Mouse (Mus musculus) brain, embryonic 14.5 days (tissue): ENCODE data around the gene Rbfox3.

Experiments
- CTCF ChIP-seq: fragments of 200-500 bp; IDR thresholded peaks from 2 replicates; pipeline ENCODE4 v1.5.1; 2012; ENCODE audit warnings: inconsistent platforms, mild to moderate bottlenecking, moderate library complexity, borderline replicate concordance; ENCODE audit not compliant: insufficient read depth, insufficient read length; ENCODE audit errors: extremely low read depth
- POLR2A ChIP-seq: fragments of 200-500 bp; IDR thresholded peaks from 2 replicates; pipeline ENCODE4 v1.6.1; 2012; ENCODE audit warnings: mild to moderate bottlenecking, inconsistent platforms, borderline replicate concordance; ENCODE audit not compliant: poor library complexity, insufficient read depth, insufficient read length, severe bottlenecking; ENCODE audit errors: extremely low read depth

GRCm38 (mm10) chr11:118553926-118554325, 357.5 kb downstream of the Rbfox3 start:
- TF ChIP-seq POLR2A (no peak), CTCF (no peak)
